Mouse (Mus musculus) liver, adult 2 months (tissue): ENCODE measurements around the gene Gm7073.

Experiments used
- CTCF ChIP-seq: fragments of 200-500 bp; IDR thresholded peaks from 2 replicates; pipeline ENCODE4 v1.5.1; 2011; ENCODE audit warnings: low read depth, low read length, control low read depth
- POLR2A ChIP-seq: fragments of 200-500 bp; IDR thresholded peaks from 2 replicates; pipeline ENCODE4 v1.6.1; 2011; ENCODE audit warnings: low read length, control low read depth; ENCODE audit not compliant: insufficient read depth; ENCODE audit errors: extremely low read depth

GRCm38 (mm10) chrX:60404668-60405044 is 134.4 kb downstream of the Gm7073 start:
- TF ChIP-seq POLR2A (peak; percentile 37; the same call in 1 of the 2 replicates), CTCF (peak; percentile 72)
